Mouse (Mus musculus) Patski (cell line): ENCODE measurements at regions not wholly inside any gene's neighbourhood (a gene's known extent, or its start where the extent isn't known, plus 50 kb on each side); places are given as distances from the start of the nearest gene placed in this dataset.
A peak's percentile ranks its signal among the peaks of the same experiment; 100 is the strongest.
"Not testable (repeated sequence)": the region's sequence is repeated elsewhere in the genome, so short reads cannot be mapped to it uniquely, and the experiment has no call there.

Source experiments
- ATAC-seq: fragments of 100-300 bp; one replicate; pipeline ENCODE4 v1.8.0; 2021
- CTCF ChIA-PET: fragments of 350-600 bp; sonication (Branson Sonifier 250); formaldehyde crosslinking; loops from one replicate; lab custom pipeline; 2022; ENCODE audit warnings: inconsistent platforms; lab: Charles Lee
- POLR2A ChIA-PET: fragments of 350-600 bp; sonication (Branson Sonifier 250); formaldehyde crosslinking; loops from one replicate; lab custom pipeline; 2022; ENCODE audit warnings: antibody characterized with exemption, inconsistent platforms; lab: Charles Lee
- DNase-seq: peaks from one replicate; pipeline ENCODE4 v3.0.0-alpha.2; 2011; ENCODE audit warnings: low read depth, low spot score
- H3K27me3 ChIP-seq: fragments of 371-371 bp; one replicate; pipeline ENCODE4 v1.5.1; 2021
- CTCF ChIP-seq: fragments of 100-300 bp; IDR thresholded peaks from one replicate; pipeline ENCODE4 v1.5.1; 2021
- in situ Hi-C: fragments of 300-500 bp; cut with MboI; formaldehyde crosslinking; loops from 3 replicates; pipeline ENCODE4 v1.11.1; 2018; ENCODE audit warnings: low pct_unique_long_range_greater_than_20kb, mixed read lengths

DNA sequence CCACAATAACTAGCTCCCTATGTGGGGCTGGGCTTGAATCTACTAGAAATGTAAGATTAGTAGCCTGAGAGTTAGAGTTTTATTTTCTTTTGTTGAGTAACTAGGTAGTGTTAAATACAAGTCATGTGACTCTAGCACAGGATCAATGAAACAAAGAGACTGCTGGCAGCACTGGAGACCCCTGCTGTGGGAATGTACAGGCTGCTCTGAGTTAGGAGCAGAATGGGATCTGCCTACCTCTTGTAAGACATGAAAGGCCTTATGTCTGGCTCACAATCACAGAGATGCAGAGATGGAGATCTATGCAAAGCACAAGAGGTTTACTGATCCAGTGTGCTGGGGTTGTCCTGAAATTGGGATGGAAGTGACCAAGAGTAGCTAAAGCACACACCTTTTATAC lies 193.9 kb upstream of the Kcnmb2 start:
- in situ Hi-C loops: not testable (repeated sequence)
- CTCF ChIA-PET: interaction anchor here (0.8 kb wide), 1 partner anchor 27 kb away, joined by 3 read pairs; no protein-coding TSS in a partner anchor

DNA sequence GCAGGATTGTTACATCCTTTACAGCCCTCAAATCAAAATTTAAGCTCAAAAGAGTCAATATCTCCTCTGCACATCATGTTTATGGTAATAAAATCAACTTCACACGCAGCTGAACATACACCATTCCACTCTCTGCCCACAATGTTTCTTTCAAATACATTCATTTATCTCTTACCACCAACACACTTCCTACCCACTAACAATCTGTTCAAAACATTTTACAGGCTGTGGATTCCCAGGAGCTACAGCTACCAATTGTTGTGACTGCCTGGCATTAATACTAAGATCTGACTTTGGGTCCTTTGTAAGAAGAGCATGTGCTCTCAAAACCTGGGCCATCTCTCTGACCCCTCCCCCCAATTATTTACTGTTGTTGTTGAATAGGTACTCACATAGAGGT lies 161.0 kb upstream of the Kcnmb2 start:
- ATAC-seq (no peak), DNase-seq (no peak)
- in situ Hi-C loops: no loop called here
- peaks cover 14% of the 10 kb centered on the region for H3K27me3 ChIP-seq
- no peak for TF ChIP-seq CTCF
- ChIA-PET CTCF (no interaction called here), POLR2A (no interaction called here)

More for the DNA sequence above, 193.9 kb upstream of the Kcnmb2 start:
- ATAC-seq, H3K27me3 ChIP-seq, DNase-seq, POLR2A ChIA-PET: not testable (repeated sequence)

DNA sequence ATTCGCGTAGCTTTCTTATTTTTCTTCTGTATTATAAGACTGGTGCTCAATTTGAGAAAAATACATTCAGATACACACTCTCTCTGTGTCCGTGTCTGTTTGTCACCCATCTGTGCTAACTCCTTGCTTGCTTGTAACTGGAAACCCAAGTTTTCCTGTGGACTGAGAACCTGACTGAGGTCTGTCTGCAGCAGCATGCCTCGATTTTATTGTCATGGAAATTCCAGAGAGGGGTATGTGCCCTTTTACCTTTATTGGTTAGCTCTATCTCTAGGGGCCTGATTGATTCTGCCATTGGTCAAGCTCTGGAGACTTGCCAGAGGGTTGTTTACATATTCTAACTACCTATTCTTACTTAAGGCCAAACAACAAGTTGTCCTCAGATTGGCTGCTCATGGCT lies 146.4 kb upstream of the Kcnmb2 start:
- ChIA-PET CTCF (no interaction called here), POLR2A (no interaction called here)
- no peak for TF ChIP-seq CTCF
- ATAC-seq (no peak), DNase-seq (no peak)
- H3K27me3 ChIP-seq: peaks cover 6% of the 10 kb centered on the region
- in situ Hi-C loops: no loop called here

DNA sequence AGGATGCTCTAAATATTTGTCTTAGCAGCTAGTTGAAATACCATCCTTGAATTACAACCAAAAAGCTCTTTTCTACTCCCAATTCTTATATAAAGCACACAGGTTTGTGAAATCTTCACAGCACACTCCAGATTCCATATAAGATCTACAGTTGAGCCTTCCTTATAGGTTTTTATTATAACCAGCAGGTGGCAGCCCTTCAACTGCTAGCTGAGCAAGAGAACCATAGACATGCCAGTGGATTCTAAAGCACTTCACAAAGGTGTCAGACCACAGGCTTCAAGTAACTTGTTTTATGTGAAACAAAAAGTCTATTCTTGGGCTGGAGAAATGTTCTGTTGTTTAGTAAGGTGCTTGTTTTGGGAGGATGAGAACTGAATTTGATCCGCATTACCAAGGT lies 133.1 kb upstream of the Kcnmb2 start:
- no peak for ATAC-seq
- peak; percentile 48 for TF ChIP-seq CTCF
- CTCF ChIA-PET: no interaction called here
- peaks cover 26% of the 10 kb centered on the region for H3K27me3 ChIP-seq
- POLR2A ChIA-PET: no interaction called here
- no peak for DNase-seq
- in situ Hi-C loops: no loop called here

DNA sequence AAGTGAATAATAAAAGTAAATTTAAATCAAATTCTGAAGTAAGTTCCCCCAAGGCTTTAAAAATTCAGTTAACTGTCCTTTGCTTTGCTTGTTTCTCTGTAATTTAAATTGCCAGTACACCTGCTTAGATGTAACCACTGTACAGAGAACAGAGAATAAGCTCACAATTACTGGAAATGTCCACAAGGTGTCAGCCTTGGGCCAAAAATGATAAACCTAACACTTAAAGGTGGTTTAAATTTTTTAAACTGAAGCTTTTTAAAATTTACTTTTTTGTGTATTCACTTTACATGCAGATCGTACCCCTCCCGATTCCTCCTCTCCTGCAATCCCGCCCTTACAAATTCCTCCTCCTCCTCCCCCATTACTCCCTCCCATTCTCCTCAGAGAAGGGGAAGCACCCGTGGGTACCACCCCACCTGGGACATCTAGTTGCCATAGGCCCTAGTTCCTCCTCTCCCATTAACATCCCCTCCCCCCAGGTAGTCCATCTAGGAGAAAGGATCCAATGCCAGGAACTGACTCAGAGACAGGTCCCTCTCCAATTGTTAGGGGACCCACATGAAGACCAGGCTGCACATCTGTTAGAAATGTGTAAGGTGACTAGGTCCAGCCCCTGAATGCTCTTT lies 111.9 kb upstream of the Kcnmb2 start:
- peak; percentile 67 for ATAC-seq
- ChIA-PET CTCF (interaction anchor here (0.9 to 1.4 kb wide), 3 partner anchors 9 to 543 kb away, joined by 3 to 4 read pairs (median 4); no protein-coding TSS in a partner anchor), POLR2A (no interaction called here)
- peaks cover 34% of the 10 kb centered on the region for H3K27me3 ChIP-seq
- TF ChIP-seq CTCF: peak; percentile 66
- peak; percentile 6 for DNase-seq
- in situ Hi-C loops: loop anchor here (5.0 to 10.0 kb wide), 5 partner anchors 402 to 907 kb away; partner anchors contain the start of gene Cldn11

DNA sequence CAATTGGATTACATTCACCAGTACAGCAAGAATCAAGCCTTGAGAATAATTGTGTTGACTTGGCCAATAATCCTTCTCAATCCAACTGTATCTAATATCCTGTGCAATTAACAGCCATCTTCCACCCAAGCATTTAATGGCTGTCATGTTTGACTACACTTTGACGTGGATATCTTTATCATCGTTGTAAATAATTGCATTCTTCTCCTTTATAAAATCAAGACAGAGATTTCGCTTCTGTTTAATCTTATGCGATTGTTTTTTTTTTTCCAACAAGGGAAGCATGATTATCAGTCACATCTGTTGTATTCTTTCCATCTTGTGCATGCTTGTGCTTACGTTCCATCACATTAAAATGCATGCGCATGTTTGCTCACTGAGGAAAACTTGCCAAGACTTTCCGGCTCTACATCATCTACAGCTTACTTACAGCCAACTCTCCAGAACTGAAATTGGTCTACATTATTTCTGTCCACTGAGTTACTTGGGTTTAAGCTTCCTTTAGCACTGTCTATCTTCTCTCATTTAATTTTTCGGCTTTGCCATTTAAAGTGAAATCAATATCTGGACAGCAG lies 108.8 kb upstream of the Kcnmb2 start:
- ChIA-PET POLR2A (interaction anchor here (0.5 to 0.7 kb wide), 2 partner anchors 60 to 540 kb away, joined by 3 to 4 read pairs; no protein-coding TSS in a partner anchor), CTCF (no interaction called here)
- no peak for DNase-seq
- TF ChIP-seq CTCF: no peak
- in situ Hi-C loops: loop anchor here (5.0 to 10.0 kb wide), 5 partner anchors 399 to 904 kb away; partner anchors contain the start of gene Cldn11
- H3K27me3 ChIP-seq: peaks cover 35% of the 10 kb centered on the region
- no peak for ATAC-seq

DNA sequence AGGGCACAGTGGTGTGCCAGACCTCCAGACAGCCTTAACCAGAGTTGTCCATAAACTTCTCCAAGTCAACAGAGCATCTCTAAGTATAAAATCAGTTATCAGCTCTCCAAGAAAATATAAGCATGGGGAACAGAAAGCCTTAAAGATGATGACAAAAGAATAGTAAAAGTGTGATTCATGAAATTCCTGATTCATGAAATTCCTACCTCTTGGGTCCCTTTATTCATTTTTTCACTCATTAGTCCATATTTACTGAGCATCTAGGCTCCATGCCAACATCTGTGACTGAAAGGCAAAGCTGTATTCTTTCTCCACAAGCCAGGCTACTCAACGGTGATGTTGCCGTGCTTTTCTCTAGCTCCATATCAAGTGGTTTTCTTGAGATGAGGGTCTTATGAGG lies 105.7 kb upstream of the Kcnmb2 start:
- ChIA-PET CTCF (interaction anchor here (1.2 kb wide), 1 partner anchor 16 kb away, joined by 4 read pairs; no protein-coding TSS in a partner anchor), POLR2A (no interaction called here)
- TF ChIP-seq CTCF: no peak
- DNase-seq: no peak
- ATAC-seq: no peak
- H3K27me3 ChIP-seq: peaks cover 50% of the 10 kb centered on the region
- in situ Hi-C loops: loop anchor here (10.0 kb wide), 2 partner anchors 652 to 708 kb away; partner anchors contain the start of gene Cldn11

DNA sequence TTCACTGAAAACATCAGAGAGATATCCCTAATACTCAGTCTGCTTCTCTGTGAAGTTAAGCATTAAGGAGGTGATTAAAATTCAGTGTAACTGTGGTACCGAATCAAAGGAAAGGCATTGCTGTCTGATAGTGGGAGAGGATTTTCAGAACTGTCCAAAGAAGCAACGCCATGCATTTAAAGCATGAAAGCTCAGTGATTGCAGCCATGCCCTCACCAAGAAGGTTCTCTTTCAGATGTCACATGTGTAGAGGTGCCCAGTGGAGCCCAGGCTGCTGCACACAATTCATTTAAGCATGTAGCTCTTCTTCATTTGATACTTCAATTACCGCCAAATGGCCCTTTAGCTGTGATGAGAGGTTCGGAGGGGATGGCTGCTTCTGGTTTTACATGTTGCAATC lies 103.1 kb upstream of the Kcnmb2 start:
- ChIA-PET CTCF (interaction anchor here (1.7 kb wide), 1 partner anchor 11 kb away, joined by 4 read pairs; no protein-coding TSS in a partner anchor), POLR2A (no interaction called here)
- DNase-seq (no peak), ATAC-seq (no peak)
- H3K27me3 ChIP-seq: peaks cover 50% of the 10 kb centered on the region
- in situ Hi-C loops: loop anchor here (10.0 kb wide), 2 partner anchors 654 to 706 kb away; partner anchors contain the start of gene Cldn11
- TF ChIP-seq CTCF: no peak

DNA sequence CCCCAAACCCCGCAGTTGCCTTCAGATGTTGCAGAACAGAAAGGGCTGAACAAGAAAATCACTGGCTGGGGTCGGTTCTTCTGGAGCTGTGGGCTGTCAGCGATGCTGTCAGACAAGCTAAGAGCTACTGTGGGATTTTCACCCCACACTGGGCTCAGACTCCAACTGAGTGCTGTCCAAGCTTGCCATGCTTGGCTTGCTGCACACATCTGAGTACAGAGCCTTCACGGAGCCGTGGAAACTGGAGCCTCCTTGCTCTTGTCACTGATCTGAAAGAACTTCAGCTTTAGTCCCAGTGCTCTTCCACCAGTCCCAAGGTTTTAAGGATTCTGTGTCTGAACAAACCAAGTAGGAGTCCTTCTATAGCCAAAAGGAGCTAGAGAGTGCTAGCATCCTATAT lies 98.3 kb upstream of the Kcnmb2 start:
- H3K27me3 ChIP-seq: peaks cover 32% of the 10 kb centered on the region
- no peak for TF ChIP-seq CTCF
- POLR2A ChIA-PET: interaction anchor here (0.8 kb wide), 1 partner anchor 28 kb away, joined by 3 read pairs; no protein-coding TSS in a partner anchor
- CTCF ChIA-PET: interaction anchor here (2.0 kb wide), 1 partner anchor 9 kb away, joined by 7 read pairs; no protein-coding TSS in a partner anchor
- ATAC-seq: no peak
- no peak for DNase-seq
- in situ Hi-C loops: no loop called here

DNA sequence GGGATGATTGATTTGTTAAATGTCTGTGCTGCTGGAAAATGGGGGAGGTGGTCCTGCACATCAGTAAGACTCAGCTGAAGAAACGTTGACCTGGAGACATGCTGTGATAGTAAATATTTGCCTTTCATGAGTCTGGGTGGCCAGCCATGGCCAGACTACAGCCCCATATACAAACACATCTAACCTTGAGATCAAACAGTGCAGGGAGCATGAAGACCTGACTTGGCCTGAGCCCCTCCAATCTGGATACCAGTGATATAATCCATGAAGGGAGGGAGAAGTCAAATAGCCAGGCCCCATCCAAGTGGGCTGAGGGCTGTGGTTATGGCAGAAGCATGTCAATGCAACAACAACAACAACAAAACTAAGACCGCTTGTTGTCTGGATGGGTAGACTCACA lies 94.6 kb upstream of the Kcnmb2 start:
- POLR2A ChIA-PET: no interaction called here
- CTCF ChIA-PET: no interaction called here

DNA sequence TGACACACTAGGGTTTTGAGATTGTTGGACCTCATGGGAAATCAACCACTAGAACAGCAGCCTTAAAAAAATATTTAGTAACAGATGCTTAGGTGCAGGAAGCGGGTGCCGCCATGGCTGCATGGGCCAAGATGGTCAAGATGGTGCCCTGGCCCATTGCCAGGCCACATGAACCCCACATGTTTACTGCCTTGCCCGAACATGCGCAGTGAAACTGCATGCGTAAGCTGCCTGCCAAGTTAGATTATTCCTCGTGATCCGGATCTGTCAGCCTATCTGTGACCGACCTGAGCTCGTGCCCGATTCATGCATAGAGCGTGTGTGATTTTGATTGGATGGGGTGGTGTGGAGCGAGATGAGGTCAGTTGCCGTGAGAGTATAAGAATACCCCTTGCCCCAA lies 93.2 kb upstream of the Kcnmb2 start:
- peaks cover 14% of the 10 kb centered on the region for H3K27me3 ChIP-seq
- in situ Hi-C loops, ATAC-seq, DNase-seq, CTCF ChIA-PET: not testable (repeated sequence)
- POLR2A ChIA-PET: interaction anchor here (0.6 kb wide), 1 partner anchor 736 kb away, joined by 4 read pairs; no protein-coding TSS in a partner anchor

More for the DNA sequence above, 94.6 kb upstream of the Kcnmb2 start:
- DNase-seq: no peak
- in situ Hi-C loops: no loop called here
- no peak for TF ChIP-seq CTCF
- H3K27me3 ChIP-seq: peaks cover 20% of the 10 kb centered on the region
- ATAC-seq: no peak
